Mouse (Mus musculus): ENCODE data around the gene Whamm.

Gene Whamm

DNA sequence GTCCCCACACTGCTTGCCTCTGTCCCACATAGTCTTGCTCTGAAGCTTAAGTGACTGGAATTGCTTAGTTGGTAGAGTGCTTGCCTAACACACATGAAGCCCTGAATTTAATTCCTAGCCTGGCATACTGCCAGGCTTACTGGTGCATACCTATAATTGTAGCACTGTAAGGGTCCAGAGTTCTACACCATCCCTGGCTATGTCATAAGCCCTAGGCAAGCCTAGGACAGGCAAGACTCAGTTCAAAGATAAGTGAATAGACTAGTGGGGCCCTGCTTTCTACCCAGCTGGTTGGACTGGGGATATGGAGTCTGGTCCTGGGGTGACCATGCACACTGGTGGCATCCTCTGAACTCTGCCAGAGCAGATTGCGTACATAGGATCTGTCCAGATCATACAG lies 26.6 kb downstream of the Whamm start:
- no peak for DNase-seq (ENCODE audit: low read depth)

DNA sequence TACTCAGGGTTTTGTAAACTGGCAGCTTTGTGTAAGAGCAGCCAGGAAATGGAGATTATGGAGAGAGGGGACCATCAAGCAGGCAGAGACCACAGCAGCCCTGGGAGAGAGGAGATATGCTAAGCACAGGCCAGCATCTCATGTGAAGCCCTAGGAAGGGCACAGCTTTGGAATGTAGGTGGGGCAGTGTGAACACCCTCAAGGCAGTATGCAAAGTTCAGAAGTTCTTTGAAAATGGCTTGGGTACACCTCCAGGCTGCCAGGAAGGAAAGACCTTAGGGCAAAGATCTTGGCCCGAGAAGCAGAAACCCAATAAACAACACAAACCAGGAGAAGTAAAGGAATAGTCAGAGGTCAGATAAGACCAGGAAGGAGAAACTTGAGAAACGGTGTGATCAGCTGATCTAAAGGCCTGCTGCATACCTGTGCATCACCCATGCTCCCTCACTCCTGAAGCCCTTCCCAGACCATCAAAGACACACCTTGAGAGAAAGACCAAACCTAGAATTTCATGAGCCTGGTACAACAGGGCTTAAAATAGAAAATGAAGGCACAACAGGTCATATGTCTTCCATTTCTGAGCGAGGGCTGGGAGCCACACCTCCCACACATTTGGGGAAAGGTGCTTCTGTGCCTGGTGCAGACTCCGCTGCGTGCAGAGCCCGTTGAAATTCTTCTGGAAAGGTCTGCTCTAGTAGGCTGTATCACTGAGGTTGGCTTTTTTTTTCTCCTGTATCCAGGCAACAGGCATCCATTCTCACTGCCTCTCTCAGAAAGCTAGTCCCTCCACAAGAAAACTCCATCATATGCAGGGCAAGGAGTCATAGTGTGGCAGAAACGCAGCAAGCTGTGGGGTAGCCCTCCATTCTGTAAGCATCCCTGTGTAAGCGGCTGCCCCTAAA lies 28.6 kb downstream of the Whamm start:
- no peak for DNase-seq (ENCODE audit: low read depth)

DNA sequence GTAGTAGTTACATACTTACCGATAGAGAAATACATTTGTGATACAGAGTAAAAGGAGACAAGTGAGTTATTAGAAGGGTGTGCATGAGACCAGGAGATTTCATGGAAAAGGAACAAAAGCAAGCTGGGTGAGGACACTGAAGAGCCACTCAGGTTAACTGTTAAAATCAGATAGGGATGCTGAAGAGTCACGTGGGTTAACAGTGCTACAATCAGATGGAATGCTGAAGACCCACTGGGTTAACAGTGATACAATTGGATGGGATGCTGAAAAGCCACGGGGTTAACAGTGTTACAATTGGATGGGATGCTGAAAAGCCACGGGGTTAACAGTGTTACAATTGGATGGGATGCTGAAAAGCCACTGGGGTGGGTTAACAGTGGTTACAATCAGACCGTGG lies 33.9 kb downstream of the Whamm start:
- no peak for DNase-seq (ENCODE audit: low read depth)

DNA sequence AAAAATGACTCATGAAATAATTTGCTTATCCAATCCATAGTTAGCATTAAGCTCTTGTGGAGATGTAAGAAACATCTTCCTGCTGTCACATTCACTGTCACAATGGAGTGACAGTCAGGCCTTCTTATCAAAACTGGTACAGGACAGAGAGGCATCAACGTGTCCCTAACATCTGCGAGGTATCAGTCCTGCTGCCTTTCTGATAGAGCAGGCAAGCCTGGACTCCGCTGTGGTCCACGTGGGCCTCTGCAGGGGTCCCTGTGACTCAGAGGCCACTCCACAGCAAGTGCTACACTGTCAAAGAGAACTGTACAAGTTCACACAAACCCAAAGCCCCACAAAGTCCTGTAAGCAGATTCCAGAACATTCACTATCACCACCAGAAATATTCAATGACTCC lies 34.4 kb downstream of the Whamm start:
- no peak for DNase-seq (ENCODE audit: low read depth)

- DNase-seq (ENCODE audit: low read depth), result no peak
These were observed 35.4 kb downstream of the Whamm start for GRCm38 (mm10) chr7:81606452-81606851.

GRCm38 (mm10) chr7:81610125-81610524 lies 39.1 kb downstream of the Whamm start:
- DNase-seq (ENCODE audit: low read depth), result no peak

DNA sequence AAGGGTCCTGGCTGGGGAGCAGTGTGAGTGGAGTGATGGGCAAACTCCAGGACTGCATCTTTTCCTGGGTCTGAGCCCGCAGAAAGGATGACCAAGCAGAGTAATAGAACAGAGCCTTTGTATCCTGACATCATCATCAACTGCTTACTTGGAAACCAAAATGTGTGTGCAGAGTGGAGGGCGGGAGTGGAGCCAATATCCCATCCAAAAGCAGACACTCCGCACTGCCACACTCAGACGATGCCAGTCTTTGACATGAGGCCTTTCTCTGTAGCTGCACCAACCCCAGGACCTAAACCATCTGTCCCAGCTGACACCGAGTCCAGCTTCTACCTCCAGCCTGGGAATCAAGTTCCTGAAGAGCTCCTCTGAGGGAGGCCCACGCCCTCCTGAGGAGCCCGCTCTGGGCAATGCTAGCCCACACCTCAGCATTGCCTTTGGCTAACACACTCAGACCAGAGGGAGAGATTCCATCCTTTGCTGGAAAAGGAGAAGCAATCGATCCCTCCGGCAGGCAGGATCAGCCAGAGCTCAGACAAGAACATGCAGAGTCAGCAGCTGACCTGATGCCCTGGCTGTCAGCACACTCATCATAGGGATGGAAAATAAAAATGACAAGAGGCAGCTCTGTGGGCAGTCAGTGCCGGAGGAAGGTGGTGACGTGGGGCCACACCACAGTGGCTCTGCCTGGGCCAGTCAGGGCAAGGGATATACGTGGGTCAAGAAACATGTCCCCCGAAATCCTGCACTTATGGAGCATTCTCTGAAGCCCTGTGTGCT lies 42.0 kb downstream of the Whamm start:
- DNase-seq (ENCODE audit: low read depth), result no peak

- no peak for DNase-seq (ENCODE audit: low read depth)
These were observed 44.0 kb downstream of the Whamm start for GRCm38 (mm10) chr7:81615031-81615430.

GRCm38 (mm10) chr7:81622793-81623192 lies 51.7 kb downstream of the Whamm start:
- DNase-seq (ENCODE audit: low read depth), result no peak

GRCm38 (mm10) chr7:81623767-81624166 lies 52.7 kb downstream of the Whamm start:
- no peak for DNase-seq (ENCODE audit: low read depth)

DNA sequence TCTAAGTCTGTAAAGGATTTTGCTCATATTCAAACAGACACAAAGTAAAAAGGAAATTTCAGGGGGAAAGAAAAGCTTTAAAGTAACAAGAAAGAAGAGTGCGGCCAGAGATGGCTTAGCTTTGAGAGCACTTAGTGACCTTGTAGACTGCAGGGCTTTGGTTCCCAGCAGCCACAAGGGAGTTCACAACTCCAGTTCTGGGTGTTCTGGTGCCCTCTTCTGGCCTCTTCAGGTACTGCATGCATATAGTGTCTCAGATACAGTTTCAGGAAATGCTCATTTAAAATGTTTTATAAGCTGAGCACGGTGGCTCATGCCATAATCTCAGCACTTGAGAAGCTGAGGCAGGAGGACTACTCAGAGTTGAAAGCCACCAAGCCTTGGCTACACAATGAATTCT lies 55.4 kb downstream of the Whamm start:
- DNase-seq (ENCODE audit: low read depth), result no peak

DNA sequence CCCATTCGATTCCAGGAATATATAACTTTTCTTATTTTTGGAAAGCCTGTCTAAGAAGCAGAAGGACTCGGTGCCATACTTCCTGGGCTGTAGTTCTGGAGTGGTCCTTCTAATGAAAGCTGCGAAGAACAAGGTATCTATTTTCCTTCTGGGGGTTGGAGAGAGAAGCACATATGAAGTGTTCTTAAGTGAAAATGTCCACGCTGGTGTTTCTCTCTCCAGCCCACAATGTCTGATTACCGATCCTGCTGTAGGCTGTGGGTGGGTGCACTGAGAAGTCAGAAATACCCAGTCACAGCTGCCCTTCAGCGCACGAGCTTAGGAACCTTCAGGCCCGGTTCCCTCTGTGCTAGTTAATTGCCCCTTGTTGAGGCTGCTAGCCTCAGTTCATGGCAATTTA lies 60.2 kb downstream of the Whamm start:
- no peak for DNase-seq (ENCODE audit: low read depth)

GRCm38 (mm10) chr7:81632586-81632985 lies 61.5 kb downstream of the Whamm start:
- no peak for DNase-seq (ENCODE audit: low read depth)

- no peak for DNase-seq (ENCODE audit: low read depth)
These were observed 70.0 kb downstream of the Whamm start for GRCm38 (mm10) chr7:81641101-81641500.

GRCm38 (mm10) chr7:81644551-81645235 lies 73.6 kb downstream of the Whamm start:
- DNase-seq (ENCODE audit: low read depth), result no peak
